Mouse (Mus musculus) stomach, embryonic 15.5 days (tissue): Measurements from ENCODE around the gene Rims1. TPM values are rescaled to one million over a fixed set of nuclear protein-coding genes. Genes with fewer than 3 reads are reported as not detected.

Experiments
- ATAC-seq: fragments of 200-750 bp; cut with Nextera tagmentation; 2 replicates; pipeline ENCODE4 v1.8.0; 2017; ENCODE audit warnings: low read depth, moderate number of reproducible peaks, moderate TSS enrichment; ENCODE audit not compliant: insufficient read depth, low FRiP score
- H3K27ac ChIP-seq: fragments of 300-500 bp; sonication (generic); 2 replicates; pipeline ENCODE4 v1.5.1; 2015; ENCODE audit warnings: mild to moderate bottlenecking, inconsistent platforms
- H3K27me3 ChIP-seq: fragments of 300-500 bp; sonication (generic); replicated peaks from 2 replicates; pipeline ENCODE4 v1.6.1; 2015; ENCODE audit warnings: inconsistent platforms
- H3K36me3 ChIP-seq: fragments of 300-500 bp; sonication (generic); 2 replicates; pipeline ENCODE4 v1.6.1; 2015; ENCODE audit warnings: inconsistent platforms
- H3K4me1 ChIP-seq: fragments of 300-500 bp; sonication (generic); 2 replicates; pipeline ENCODE4 v1.6.1; 2015; ENCODE audit warnings: inconsistent platforms
- H3K4me2 ChIP-seq: fragments of 300-500 bp; sonication (generic); 2 replicates; pipeline ENCODE4 v1.6.1; 2015; ENCODE audit warnings: mild to moderate bottlenecking, inconsistent platforms
- H3K4me3 ChIP-seq: fragments of 300-500 bp; sonication (generic); replicated peaks from 2 replicates; pipeline ENCODE4 v1.5.1; 2015; ENCODE audit warnings: inconsistent platforms
- H3K9ac ChIP-seq: fragments of 300-500 bp; sonication (generic); 2 replicates; pipeline ENCODE4 v1.6.1; 2015; ENCODE audit warnings: inconsistent platforms
- H3K9me3 ChIP-seq: fragments of 300-500 bp; sonication (generic); 2 replicates; pipeline ENCODE4 v1.6.1; 2016; ENCODE audit warnings: inconsistent platforms
- WGBS: fragments of 180-500 bp; shearing (Covaris S2); methylation state at CpG from one replicate; pipeline ENCODE4 v1.1.7; 2015; 5-methylcytosine and 5-hydroxymethylcytosine counted together
- polyA plus RNA-seq: library from polyadenylated mRNA; unstranded; fragments of >200 nt; fragmentation: Nextera tagmentation; extraction: Ambion mirVana; gene quantifications from 2 replicates; pipeline ENCODE4 v1.2.1, GENCODE M21; 2015

Gene Rims1
- polyA plus RNA-seq, 1 experiment from 2014 or later = 8.8 TPM

DNA sequence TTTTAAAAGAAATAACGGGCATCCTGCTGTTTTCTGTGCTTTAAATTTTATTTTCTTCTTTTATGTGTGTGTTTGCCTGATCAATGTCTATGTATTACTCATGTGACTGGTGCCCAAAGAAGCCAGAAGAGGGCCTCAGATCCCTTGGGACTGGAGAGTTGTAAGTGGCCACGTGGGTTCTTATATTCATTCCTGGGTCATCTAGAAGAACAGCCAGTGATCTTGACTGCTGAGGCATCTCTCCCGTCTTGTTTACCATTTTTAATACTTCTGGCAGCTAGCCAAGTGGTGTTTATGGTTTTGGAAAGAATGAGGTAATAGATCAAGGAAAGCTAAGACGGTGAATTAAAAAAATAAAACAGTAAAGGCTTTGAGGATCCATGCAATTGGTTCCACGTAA lies 178.8 kb downstream of the Rims1 start:
- no peaks in the 10 kb centered on the region for H3K36me3 ChIP-seq
- H3K4me3 ChIP-seq = no peak overlapping the region
- WGBS = 23% methylated on average over 5 of the region's 5 CpGs
- H3K9me3 ChIP-seq = no peaks in the 10 kb centered on the region
- no peak for ATAC-seq
- no peak overlapping the region for H3K4me2 ChIP-seq
- no peaks in the 10 kb centered on the region for H3K27me3 ChIP-seq
- no peaks in the 10 kb centered on the region for H3K4me1 ChIP-seq
- no peak overlapping the region for H3K27ac ChIP-seq
- no peak overlapping the region for H3K9ac ChIP-seq

DNA sequence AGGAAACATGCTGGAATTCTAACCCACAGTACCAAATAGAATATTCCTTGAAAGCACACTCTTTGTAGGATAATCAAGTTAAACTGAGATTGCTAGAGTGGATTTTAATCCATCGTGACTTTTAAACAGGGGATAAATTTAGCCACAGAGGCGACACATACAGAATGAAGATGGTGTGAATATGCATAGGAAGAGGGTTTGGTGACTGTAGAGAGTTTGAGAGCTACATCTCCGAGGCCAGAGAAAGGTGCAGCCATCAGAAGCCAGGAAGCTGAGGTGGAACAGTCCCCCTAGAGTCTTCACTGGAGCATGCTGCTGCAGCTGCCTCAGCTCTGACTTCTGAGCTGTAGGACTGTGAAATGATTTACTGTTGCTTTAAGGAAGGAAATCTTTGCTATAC lies 179.5 kb downstream of the Rims1 start:
- ATAC-seq = no peak
- Histone ChIP-seq H3K9ac (no peak overlapping the region), H3K9me3 (no peaks in the 10 kb centered on the region), H3K36me3 (no peaks in the 10 kb centered on the region), H3K27ac (no peak overlapping the region), H3K4me2 (no peak overlapping the region), H3K27me3 (no peaks in the 10 kb centered on the region), H3K4me1 (no peaks in the 10 kb centered on the region), H3K4me3 (no peak overlapping the region)
- WGBS = 59% methylated on average over 3 of the region's 3 CpGs

- Histone ChIP-seq H3K9me3 (no peaks in the 10 kb centered on the region), H3K4me1 (no peaks in the 10 kb centered on the region), H3K27ac (no peak overlapping the region), H3K9ac (no peak overlapping the region), H3K4me3 (no peak overlapping the region), H3K27me3 (no peaks in the 10 kb centered on the region), H3K4me2 (no peak overlapping the region), H3K36me3 (no peaks in the 10 kb centered on the region)
- 32% methylated on average over 8 of the region's 8 CpGs for WGBS
- no peak for ATAC-seq
Measured at GRCm38 (mm10) chr1:22620827-22621226, 185.0 kb downstream of the Rims1 start.

DNA sequence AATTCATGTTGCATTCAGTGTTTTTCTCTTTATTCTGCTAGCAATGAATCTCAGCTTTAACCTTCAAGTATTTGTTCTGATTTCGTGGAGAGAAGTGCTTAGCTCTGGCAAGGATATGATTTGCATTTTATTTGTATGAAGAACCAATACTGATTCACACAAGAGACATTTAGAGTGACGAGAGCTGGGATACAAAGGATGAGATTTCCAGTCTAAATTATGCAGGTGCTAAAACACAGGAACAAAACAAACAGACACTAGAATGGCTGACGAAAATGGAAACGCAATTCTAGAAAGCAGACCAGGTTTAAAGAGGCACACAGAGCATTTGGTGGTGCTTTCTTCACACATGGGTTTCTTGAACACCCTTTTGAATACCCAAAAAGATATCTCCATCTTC lies 190.2 kb downstream of the Rims1 start:
- no peak overlapping the region for H3K27ac ChIP-seq
- H3K36me3 ChIP-seq = no peaks in the 10 kb centered on the region
- H3K4me2 ChIP-seq = no peak overlapping the region
- H3K9ac ChIP-seq = no peak overlapping the region
- 72% methylated on average over 4 of the region's 4 CpGs for WGBS
- no peaks in the 10 kb centered on the region for H3K9me3 ChIP-seq
- H3K27me3 ChIP-seq = no peaks in the 10 kb centered on the region
- H3K4me3 ChIP-seq = no peak overlapping the region
- no peak for ATAC-seq
- H3K4me1 ChIP-seq = no peaks in the 10 kb centered on the region

DNA sequence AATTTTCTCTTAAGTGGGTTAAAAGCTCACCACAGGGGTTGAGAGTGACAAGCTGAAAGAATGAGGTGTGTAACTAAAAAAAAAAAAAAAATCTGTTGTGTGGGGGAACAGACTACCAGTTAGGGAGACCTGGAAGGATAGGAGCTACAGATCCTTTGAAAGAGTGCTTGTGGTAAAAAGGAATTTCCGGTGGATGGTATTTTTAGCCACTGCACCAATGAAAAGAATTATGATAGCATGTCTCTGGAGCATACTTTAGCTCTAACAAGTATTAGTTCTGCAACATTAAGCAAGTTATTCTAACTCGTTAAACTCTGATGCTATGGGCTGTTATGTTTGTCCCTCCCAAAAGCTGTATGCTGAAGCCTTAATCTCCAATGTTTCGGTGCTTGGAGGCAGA lies 192.2 kb downstream of the Rims1 start:
- H3K4me3 ChIP-seq = no peak overlapping the region
- WGBS = 85% methylated on average over 3 of the region's 3 CpGs
- ATAC-seq = no peak

DNA sequence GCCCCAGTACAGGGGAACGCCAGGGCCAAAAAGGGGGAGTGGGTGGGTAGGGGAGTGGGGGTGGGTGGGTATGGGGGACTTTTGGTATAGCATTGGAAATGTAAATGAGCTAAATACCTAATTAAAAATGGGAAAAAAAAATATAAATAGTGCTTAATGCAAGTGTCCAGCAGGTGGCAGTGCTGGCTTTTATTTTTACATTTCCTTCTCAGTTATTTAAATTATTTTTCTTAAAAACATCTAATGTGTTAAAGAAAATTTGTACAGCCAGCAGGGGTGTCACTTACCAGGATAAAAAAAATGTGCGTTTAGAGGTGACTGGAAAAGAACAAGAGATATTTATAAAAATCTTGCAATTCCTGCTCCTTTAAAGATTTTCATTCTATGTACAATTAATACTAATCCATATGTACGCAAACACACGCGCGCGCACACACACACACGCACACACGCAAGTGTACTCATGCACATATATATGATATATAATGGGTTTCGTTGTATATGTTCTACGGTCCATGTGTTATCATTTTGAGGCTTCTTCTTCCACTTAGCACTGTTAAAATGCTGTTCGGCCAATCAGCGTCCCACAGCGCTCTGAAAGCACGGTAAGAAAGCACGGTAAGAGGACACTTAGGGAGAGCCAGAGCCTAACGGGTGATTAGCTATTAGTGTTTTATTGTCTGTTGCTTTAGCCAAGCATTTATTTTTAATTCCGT lies 201.3 kb downstream of the Rims1 start:
- H3K36me3 ChIP-seq = no peaks in the 10 kb centered on the region
- H3K27me3 ChIP-seq = no peaks in the 10 kb centered on the region
- no peak overlapping the region for H3K27ac ChIP-seq
- no peak overlapping the region for H3K9ac ChIP-seq
- no peak overlapping the region for H3K4me3 ChIP-seq
- ATAC-seq = no peak
- H3K9me3 ChIP-seq = no peaks in the 10 kb centered on the region
- H3K4me2 ChIP-seq = no peak overlapping the region
- 59% methylated on average over 18 of the region's 18 CpGs for WGBS
- no peaks in the 10 kb centered on the region for H3K4me1 ChIP-seq

More for the DNA sequence above, 192.2 kb downstream of the Rims1 start:
- Histone ChIP-seq H3K27me3 (no peaks in the 10 kb centered on the region), H3K9me3 (no peaks in the 10 kb centered on the region), H3K4me2 (no peak overlapping the region), H3K9ac (no peak overlapping the region), H3K4me1 (no peaks in the 10 kb centered on the region), H3K36me3 (no peaks in the 10 kb centered on the region), H3K27ac (no peak overlapping the region)

DNA sequence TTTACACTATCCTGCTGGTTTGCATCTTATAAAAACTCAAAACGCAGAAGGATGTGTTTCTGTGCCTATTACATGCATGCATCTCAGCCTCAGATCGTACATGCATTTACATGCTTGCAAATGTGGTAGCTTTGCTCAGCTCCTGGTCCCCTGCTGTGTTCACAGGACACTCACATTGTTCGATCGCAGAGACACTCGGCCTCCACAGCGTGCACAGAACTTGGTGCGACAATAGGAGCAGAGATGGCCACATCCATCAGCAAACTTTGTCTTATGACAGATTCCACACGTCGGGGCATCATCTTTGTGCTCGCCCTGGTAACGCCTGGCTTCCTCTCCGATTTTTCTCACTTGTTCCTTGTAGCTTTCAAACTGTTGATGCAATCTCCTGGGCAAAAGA lies 209.6 kb downstream of the Rims1 start:
- Histone ChIP-seq H3K4me3 (no peak overlapping the region), H3K36me3 (no peaks in the 10 kb centered on the region), H3K27me3 (no peaks in the 10 kb centered on the region), H3K4me1 (no peaks in the 10 kb centered on the region), H3K9ac (no peak overlapping the region), H3K27ac (no peak overlapping the region), H3K9me3 (no peaks in the 10 kb centered on the region), H3K4me2 (no peak overlapping the region)
- no peak for ATAC-seq
- WGBS = 61% methylated on average over 12 of the region's 12 CpGs

DNA sequence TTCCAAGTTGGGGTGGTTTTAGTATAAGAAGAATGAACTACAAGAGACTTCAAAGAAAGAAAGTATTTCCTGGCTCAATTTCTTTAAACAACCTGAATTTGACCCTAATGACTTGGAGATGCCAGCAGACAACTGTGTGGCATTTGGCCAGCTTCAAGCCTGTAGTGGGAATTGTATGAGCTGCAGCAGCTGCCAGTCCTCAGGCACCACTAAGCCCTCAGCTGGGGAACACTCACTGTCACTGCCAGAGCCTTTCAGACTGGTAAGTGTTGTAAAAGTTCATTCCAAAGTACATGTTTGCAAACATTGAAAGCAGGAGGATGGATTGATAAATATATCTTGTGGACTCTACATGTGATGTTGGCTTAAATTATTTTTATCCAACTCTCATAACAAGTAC lies 211.0 kb downstream of the Rims1 start:
- Histone ChIP-seq H3K36me3 (no peaks in the 10 kb centered on the region), H3K4me2 (no peak overlapping the region), H3K27me3 (no peaks in the 10 kb centered on the region), H3K4me3 (no peak overlapping the region), H3K9ac (no peak overlapping the region), H3K9me3 (no peaks in the 10 kb centered on the region), H3K4me1 (no peaks in the 10 kb centered on the region), H3K27ac (no peak overlapping the region)
- no peak for ATAC-seq

DNA sequence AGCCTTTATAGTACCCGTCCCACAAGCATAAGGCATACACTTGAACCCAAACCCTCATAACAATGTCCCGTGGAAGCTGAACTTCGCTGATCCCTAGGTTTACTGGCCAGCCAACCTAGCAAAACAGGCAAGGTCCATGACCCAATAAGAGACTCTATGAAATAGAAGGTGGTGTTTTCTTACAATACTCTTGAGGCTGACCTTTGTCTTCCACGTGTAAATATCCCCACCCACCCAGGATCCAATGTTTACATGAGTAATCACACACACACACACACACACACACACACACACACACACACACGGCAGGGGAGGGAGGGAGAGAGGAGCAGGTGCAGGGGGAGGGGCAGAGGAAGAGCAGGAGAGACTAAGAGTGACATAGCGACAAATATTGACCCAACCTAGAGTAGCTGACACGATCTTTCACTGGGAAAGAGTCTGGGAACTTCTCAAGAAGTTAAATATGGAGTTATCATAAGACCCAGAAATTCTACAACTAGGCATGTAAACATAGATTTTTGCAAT lies 217.9 kb downstream of the Rims1 start:
- Histone ChIP-seq H3K9me3 (no peaks in the 10 kb centered on the region), H3K4me1 (no peaks in the 10 kb centered on the region), H3K9ac (no peak overlapping the region), H3K27ac (no peak overlapping the region), H3K36me3 (no peaks in the 10 kb centered on the region), H3K4me3 (no peak overlapping the region), H3K27me3 (no peaks in the 10 kb centered on the region), H3K4me2 (no peak overlapping the region)
- 52% methylated on average over 7 of the region's 7 CpGs for WGBS
- no peak for ATAC-seq

- H3K36me3 ChIP-seq = no peaks in the 10 kb centered on the region
- H3K4me1 ChIP-seq = no peaks in the 10 kb centered on the region
- no peak overlapping the region for H3K9ac ChIP-seq
- no peak overlapping the region for H3K4me2 ChIP-seq
- H3K27ac ChIP-seq = no peak overlapping the region
- no peaks in the 10 kb centered on the region for H3K27me3 ChIP-seq
- H3K9me3 ChIP-seq = no peaks in the 10 kb centered on the region
- H3K4me3 ChIP-seq = no peak overlapping the region
- no peak for ATAC-seq
- WGBS = 67% methylated on average over 3 of the region's 3 CpGs
Measured at GRCm38 (mm10) chr1:22585560-22585959, 220.2 kb downstream of the Rims1 start.

DNA sequence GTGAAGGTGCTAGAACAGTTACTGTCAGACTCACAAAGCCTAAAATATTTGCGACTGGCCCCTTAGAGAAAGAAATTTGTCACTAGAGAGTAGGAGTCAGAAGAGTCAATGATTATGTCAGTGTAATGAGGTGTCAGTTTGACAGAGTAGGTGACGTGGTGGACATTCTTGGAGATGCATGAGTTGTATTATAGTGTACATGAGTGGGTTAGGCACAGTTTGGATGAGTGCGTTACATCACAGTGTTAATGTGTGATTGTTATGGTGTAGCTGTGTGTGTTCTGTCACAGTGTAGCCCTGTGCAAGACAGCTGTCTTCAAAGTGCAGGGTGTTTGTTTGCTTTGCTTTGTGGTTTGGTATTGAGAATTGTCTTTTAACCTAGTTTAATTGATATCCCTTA lies 226.3 kb downstream of the Rims1 start:
- Histone ChIP-seq H3K4me3 (no peak overlapping the region), H3K36me3 (no peaks in the 10 kb centered on the region), H3K4me1 (no peaks in the 10 kb centered on the region), H3K9me3 (no peaks in the 10 kb centered on the region), H3K4me2 (no peak overlapping the region), H3K27me3 (no peaks in the 10 kb centered on the region), H3K9ac (no peak overlapping the region), H3K27ac (no peak overlapping the region)
- no peak for ATAC-seq
- WGBS = 76% methylated on average over 3 of the region's 3 CpGs

DNA sequence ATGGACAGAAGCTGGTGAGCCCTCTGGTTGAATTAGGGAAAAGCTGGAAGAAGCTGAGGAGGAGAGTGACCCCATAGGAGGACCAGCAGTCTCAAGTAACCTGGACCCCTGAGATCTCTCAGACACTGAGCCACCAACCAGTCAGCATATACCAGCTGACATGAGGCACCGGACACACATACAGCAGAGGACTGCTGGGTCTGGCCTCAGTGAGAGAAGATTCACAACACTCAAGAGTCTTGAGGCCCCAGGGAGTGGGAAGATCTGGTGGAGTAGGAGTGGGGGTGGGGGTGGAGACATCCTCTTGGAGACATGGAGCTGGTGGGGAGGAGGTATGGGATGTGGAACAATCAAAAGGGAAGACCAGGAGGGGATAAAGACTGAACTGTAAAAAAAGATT lies 233.1 kb downstream of the Rims1 start:
- H3K4me2 ChIP-seq = no peak overlapping the region
- H3K36me3 ChIP-seq = no peaks in the 10 kb centered on the region
- H3K4me1 ChIP-seq = no peaks in the 10 kb centered on the region
- no peak overlapping the region for H3K9ac ChIP-seq
- H3K4me3 ChIP-seq = no peak overlapping the region
- 81% methylated on average over 1 of the region's 1 CpGs for WGBS
- no peak overlapping the region for H3K27ac ChIP-seq
- H3K9me3 ChIP-seq = no peaks in the 10 kb centered on the region
- H3K27me3 ChIP-seq = no peaks in the 10 kb centered on the region
- no peak for ATAC-seq

DNA sequence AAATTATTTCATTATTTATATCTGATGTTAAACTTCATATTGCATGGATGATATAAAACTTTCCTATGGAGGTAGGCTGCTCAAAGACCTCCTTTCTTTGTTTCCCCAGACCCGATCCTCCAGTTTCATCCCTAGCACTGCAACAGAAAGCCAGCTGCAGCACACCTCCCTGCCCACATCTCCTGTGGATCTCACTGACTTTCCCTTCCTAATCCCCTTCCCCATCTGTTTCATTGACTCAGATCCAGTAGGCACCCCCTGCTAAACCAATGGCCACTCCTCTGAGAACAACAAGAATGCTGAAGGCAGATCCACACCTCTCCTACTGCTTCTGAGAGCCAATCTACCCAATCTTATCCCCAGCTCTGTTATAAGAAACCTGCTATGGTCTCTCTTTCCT lies 259.5 kb downstream of the Rims1 start:
- Histone ChIP-seq H3K4me3 (no peak overlapping the region), H3K27ac (no peak overlapping the region), H3K4me2 (no peak overlapping the region), H3K36me3 (no peaks in the 10 kb centered on the region), H3K4me1 (no peaks in the 10 kb centered on the region), H3K9ac (no peak overlapping the region), H3K9me3 (no peaks in the 10 kb centered on the region), H3K27me3 (no peaks in the 10 kb centered on the region)
- ATAC-seq = no peak
- 76% methylated on average over 1 of the region's 1 CpGs for WGBS
